Mouse (Mus musculus): ENCODE results near the gene Bglap3. TPM values are rescaled to one million over a fixed set of nuclear protein-coding genes. Genes with fewer than 3 reads are reported as not detected.
"Not testable (repeated sequence)": the region's sequence is repeated elsewhere in the genome, so short reads cannot be mapped to it uniquely, and the experiment has no call there.

Bglap3 gene
- polyA plus RNA-seq, 1 experiment from 2014 or later = 0.32 TPM

GRCm38 (mm10) chr3:88393776-88394375 is 21.3 kb upstream of the Bglap3 start:
- WGBS = 89% methylated on average over 9 of the region's 9 CpGs
- Histone ChIP-seq H3K36me3 (replicated peaks; ENCODE audit: control insufficient read depth, insufficient read depth, low read depth, low read length) (no peaks in the 10 kb centered on the region; the same call in 1 of the 2 replicates), H3K4me1 (ENCODE audit: control insufficient read depth, insufficient read depth, low read length) (no peaks in the 10 kb centered on the region), H3K9ac (replicated peaks; ENCODE audit: low read length) (no peak overlapping the region), H3K9me3 (replicated peaks; ENCODE audit: control insufficient read depth, low read length) (no peaks in the 10 kb centered on the region), H3K27me3 (ENCODE audit: control insufficient read depth, insufficient read depth, low read length) (no peaks in the 10 kb centered on the region), H3K27ac (replicated peaks; ENCODE audit: low read depth, low read length) (no peak overlapping the region), H3K4me3 (ENCODE audit: low read depth, low read length) (no peak overlapping the region), H3K4me2 (ENCODE audit: low read depth, low read length) (no peak overlapping the region)
- no peak for DNase-seq (ENCODE audit: low spot score)
- no peak for ATAC-seq (replicated peaks; ENCODE audit: insufficient number of reproducible peaks, low FRiP score, low TSS enrichment, low read depth)

GRCm38 (mm10) chr3:88384364-88384763 is 11.8 kb upstream of the Bglap3 start, which contains the start of gene Bglap:
Bglap (minus strand) TSS chr3:88384464.
- H3K36me3 ChIP-seq (replicated peaks; ENCODE audit: control insufficient read depth, insufficient read depth, low read depth, low read length) = no peaks in the 10 kb centered on the region
- no peak within 1 kb of the TSS for H3K4me3 ChIP-seq (ENCODE audit: low read depth, low read length)
- no peaks in the 10 kb centered on the region for H3K27me3 ChIP-seq (ENCODE audit: control insufficient read depth, insufficient read depth, low read length)
- no peak within 1 kb of the TSS for H3K4me2 ChIP-seq (ENCODE audit: low read depth, low read length)
- no peak within 1 kb of the TSS for H3K9ac ChIP-seq (replicated peaks; ENCODE audit: low read length)
- H3K4me1 ChIP-seq (ENCODE audit: control insufficient read depth, insufficient read depth, low read length) = no peaks in the 10 kb centered on the region
- no peak for ATAC-seq (replicated peaks; ENCODE audit: insufficient number of reproducible peaks, low FRiP score, low TSS enrichment, low read depth)
- no peaks in the 10 kb centered on the region for H3K9me3 ChIP-seq (replicated peaks; ENCODE audit: control insufficient read depth, low read length)
- DNase-seq (ENCODE audit: low spot score) = no peak
- WGBS = 74% methylated on average over 5 of the region's 5 CpGs
- H3K27ac ChIP-seq (replicated peaks; ENCODE audit: low read depth, low read length) = no peak within 1 kb of the TSS

GRCm38 (mm10) chr3:88382383-88382782 is 9.8 kb upstream of the Bglap3 start:
- 31% methylated on average over 1 of the region's 7 CpGs for WGBS
- not testable (repeated sequence) for H3K4me2 ChIP-seq (ENCODE audit: low read depth, low read length); H3K4me3 ChIP-seq (ENCODE audit: low read depth, low read length); H3K27ac ChIP-seq (replicated peaks; ENCODE audit: low read depth, low read length); ATAC-seq (replicated peaks; ENCODE audit: insufficient number of reproducible peaks, low FRiP score, low TSS enrichment, low read depth); H3K4me1 ChIP-seq (ENCODE audit: control insufficient read depth, insufficient read depth, low read length); H3K36me3 ChIP-seq (replicated peaks; ENCODE audit: control insufficient read depth, insufficient read depth, low read depth, low read length); H3K9ac ChIP-seq (replicated peaks; ENCODE audit: low read length); H3K9me3 ChIP-seq (replicated peaks; ENCODE audit: control insufficient read depth, low read length); H3K27me3 ChIP-seq (ENCODE audit: control insufficient read depth, insufficient read depth, low read length); DNase-seq (ENCODE audit: low spot score)

DNA sequence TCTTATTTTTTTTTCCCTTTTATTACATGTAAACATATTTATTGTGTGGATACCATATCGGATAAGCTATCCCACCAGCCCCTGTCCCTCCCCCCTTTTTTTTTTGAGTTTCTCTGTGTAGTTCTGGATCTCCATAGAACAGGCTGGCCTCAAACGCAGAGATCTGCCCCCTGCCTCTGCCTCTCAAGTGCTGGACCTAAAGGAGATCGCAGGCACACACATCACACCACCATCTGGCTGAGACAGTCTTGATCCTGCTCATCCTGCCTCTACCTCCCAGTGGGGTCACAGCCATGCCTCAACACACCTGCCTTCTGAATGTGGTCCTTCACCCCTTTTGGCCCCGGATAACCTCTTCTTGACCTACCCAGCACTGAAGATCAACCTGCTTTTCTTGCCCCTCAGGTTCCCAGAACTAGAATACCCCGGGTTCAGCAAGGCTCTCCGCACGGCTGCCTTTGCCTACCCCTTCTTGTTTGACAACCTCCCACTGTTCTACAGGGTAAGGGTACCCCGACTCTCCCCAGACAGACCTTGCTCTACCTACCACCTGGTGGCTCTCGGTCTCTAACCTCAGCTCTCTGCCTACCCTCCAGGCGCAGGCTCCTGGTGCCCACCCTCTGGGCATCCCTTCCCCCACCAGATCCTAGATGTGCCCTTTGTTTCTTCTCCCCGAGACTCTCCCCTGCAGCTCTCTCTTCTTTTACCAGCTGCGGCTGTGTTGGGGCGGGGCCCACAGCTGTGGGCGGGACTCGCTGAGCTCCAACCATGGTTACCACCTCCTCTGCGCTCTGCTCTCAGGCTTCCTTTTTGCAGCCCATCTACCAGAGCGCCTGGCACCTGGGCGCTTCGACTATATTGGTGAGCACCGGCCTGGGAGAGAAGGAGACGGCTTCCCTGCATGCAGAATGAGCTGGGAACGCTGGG is 9.1 kb upstream of the Bglap3 start:
- not testable (repeated sequence) for H3K36me3 ChIP-seq (replicated peaks; ENCODE audit: control insufficient read depth, insufficient read depth, low read depth, low read length); H3K9me3 ChIP-seq (replicated peaks; ENCODE audit: control insufficient read depth, low read length); H3K27ac ChIP-seq (replicated peaks; ENCODE audit: low read depth, low read length); H3K4me3 ChIP-seq (ENCODE audit: low read depth, low read length); H3K27me3 ChIP-seq (ENCODE audit: control insufficient read depth, insufficient read depth, low read length); H3K4me1 ChIP-seq (ENCODE audit: control insufficient read depth, insufficient read depth, low read length)
- Histone ChIP-seq H3K9ac (replicated peaks; ENCODE audit: low read length) (0 out of 2 replicates have a peak overlapping the region, but pooled peaks have one; percentile 37), H3K4me2 (ENCODE audit: low read depth, low read length) (peak overlapping the region; percentile 45)
- WGBS = 10% methylated on average over 17 of the region's 22 CpGs
- DNase-seq (ENCODE audit: low spot score) (peak; percentile 74), ATAC-seq (replicated peaks; ENCODE audit: insufficient number of reproducible peaks, low FRiP score, low TSS enrichment, low read depth) (peak; percentile 67)

DNA sequence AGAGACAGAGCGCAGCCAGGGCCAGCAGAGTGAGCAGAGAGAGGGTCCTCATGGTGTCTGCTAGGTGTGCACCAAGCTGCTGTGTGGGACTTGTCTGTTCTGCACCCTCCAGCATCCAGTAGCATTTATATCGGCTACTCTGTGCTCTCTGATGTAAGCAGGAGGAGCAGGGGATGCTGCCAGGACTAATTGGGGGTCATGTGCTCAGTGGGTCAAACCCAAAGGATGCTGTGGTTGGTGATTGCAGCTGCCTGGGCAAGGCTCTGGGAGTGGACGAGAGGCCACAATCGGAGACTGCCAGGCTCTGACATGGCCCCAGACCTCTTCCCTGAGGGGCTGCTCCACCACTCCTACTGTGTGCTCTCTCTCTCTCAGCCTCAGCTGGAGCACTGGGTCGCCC is 6.1 kb upstream of the Bglap3 start, which contains the start of gene Bglap2:
Bglap2 (minus strand) TSS at position 101 of the 400 bp plus-strand sequence.
- not testable (repeated sequence) for H3K36me3 ChIP-seq (replicated peaks; ENCODE audit: control insufficient read depth, insufficient read depth, low read depth, low read length); H3K27ac ChIP-seq (replicated peaks; ENCODE audit: low read depth, low read length); DNase-seq (ENCODE audit: low spot score); H3K4me3 ChIP-seq (ENCODE audit: low read depth, low read length); H3K27me3 ChIP-seq (ENCODE audit: control insufficient read depth, insufficient read depth, low read length); H3K9me3 ChIP-seq (replicated peaks; ENCODE audit: control insufficient read depth, low read length); H3K9ac ChIP-seq (replicated peaks; ENCODE audit: low read length); H3K4me1 ChIP-seq (ENCODE audit: control insufficient read depth, insufficient read depth, low read length); H3K4me2 ChIP-seq (ENCODE audit: low read depth, low read length); ATAC-seq (replicated peaks; ENCODE audit: insufficient number of reproducible peaks, low FRiP score, low TSS enrichment, low read depth)
- WGBS = 75% methylated on average over 4 of the region's 5 CpGs

DNA sequence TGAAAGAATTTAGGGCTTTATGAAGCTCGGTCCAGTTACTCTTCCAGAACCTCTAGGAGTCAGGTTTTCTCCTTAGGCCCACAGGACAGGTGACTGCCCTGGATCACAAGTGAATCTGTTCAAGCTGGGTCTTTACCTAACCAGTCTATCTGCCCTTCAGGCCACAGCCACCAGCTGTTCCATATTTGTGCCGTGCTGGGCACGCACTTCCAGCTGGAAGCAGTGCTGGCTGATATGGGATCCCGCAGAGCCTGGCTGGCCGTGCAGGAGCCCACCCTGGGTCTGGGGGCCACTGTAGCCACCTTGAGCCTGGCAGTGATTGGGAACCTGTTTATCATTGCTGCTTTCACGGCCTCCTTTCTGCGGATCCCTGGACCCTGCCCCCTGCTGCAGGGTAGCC is 4.1 kb upstream of the Bglap3 start:
- DNase-seq (ENCODE audit: low spot score) = peak; percentile 40
- not testable (repeated sequence) for H3K36me3 ChIP-seq (replicated peaks; ENCODE audit: control insufficient read depth, insufficient read depth, low read depth, low read length); ATAC-seq (replicated peaks; ENCODE audit: insufficient number of reproducible peaks, low FRiP score, low TSS enrichment, low read depth); H3K9me3 ChIP-seq (replicated peaks; ENCODE audit: control insufficient read depth, low read length); H3K9ac ChIP-seq (replicated peaks; ENCODE audit: low read length); H3K27ac ChIP-seq (replicated peaks; ENCODE audit: low read depth, low read length); H3K4me1 ChIP-seq (ENCODE audit: control insufficient read depth, insufficient read depth, low read length); H3K27me3 ChIP-seq (ENCODE audit: control insufficient read depth, insufficient read depth, low read length); H3K4me3 ChIP-seq (ENCODE audit: low read depth, low read length)
- H3K4me2 ChIP-seq (ENCODE audit: low read depth, low read length) = peak overlapping the region; percentile 39
- WGBS = 11% methylated on average over 5 of the region's 7 CpGs

- Histone ChIP-seq H3K4me3 (ENCODE audit: low read depth, low read length) (peak overlapping the region; percentile 5; the same call in 1 of the 2 replicates), H3K4me2 (ENCODE audit: low read depth, low read length) (peak overlapping the region; percentile 39), H3K9ac (replicated peaks; ENCODE audit: low read length) (peak overlapping the region; percentile 22; the same call in 1 of the 2 replicates)
- peak; percentile 74 for DNase-seq (ENCODE audit: low spot score)
- peak; percentile 87 for ATAC-seq (replicated peaks; ENCODE audit: insufficient number of reproducible peaks, low FRiP score, low TSS enrichment, low read depth)
- H3K4me1 ChIP-seq (ENCODE audit: control insufficient read depth, insufficient read depth, low read length); H3K27me3 ChIP-seq (ENCODE audit: control insufficient read depth, insufficient read depth, low read length); H3K36me3 ChIP-seq (replicated peaks; ENCODE audit: control insufficient read depth, insufficient read depth, low read depth, low read length); H3K9me3 ChIP-seq (replicated peaks; ENCODE audit: control insufficient read depth, low read length); H3K27ac ChIP-seq (replicated peaks; ENCODE audit: low read depth, low read length): not testable (repeated sequence)
- 12% methylated on average over 17 of the region's 19 CpGs for WGBS
These were observed 3.4 kb upstream of the Bglap3 start for GRCm38 (mm10) chr3:88375750-88376626.

Measured in embryonic facial prominence, embryonic 11.5 days (tissue).